Mouse (Mus musculus) neural tube, embryonic 13.5 days (tissue): ENCODE results near the gene Spock1. TPM values are rescaled to one million over a fixed set of nuclear protein-coding genes. Genes with fewer than 3 reads are reported as not detected.
A peak's percentile ranks its signal among the peaks of the same experiment; 100 is the strongest.

Experiments
- ATAC-seq: fragments of 200-750 bp; cut with Nextera tagmentation; 2 replicates; pipeline ENCODE4 v1.8.0; 2017; ENCODE audit warnings: low read depth, mild to moderate bottlenecking, moderate TSS enrichment, moderate library complexity
- H3K27ac ChIP-seq: fragments of 300-500 bp; sonication (generic); replicated peaks from 2 replicates; pipeline ENCODE4 v1.5.1; 2015; ENCODE audit warnings: moderate library complexity, mild to moderate bottlenecking, inconsistent platforms
- H3K27me3 ChIP-seq: fragments of 300-500 bp; sonication (generic); 2 replicates; pipeline ENCODE4 v1.6.1; 2015; ENCODE audit warnings: mild to moderate bottlenecking, inconsistent platforms
- H3K36me3 ChIP-seq: fragments of 300-500 bp; sonication (generic); 2 replicates; pipeline ENCODE4 v1.6.1; 2015; ENCODE audit warnings: mild to moderate bottlenecking, inconsistent platforms
- H3K4me1 ChIP-seq: fragments of 300-500 bp; sonication (generic); replicated peaks from 2 replicates; pipeline ENCODE4 v1.6.1; 2015; ENCODE audit warnings: inconsistent platforms
- H3K4me2 ChIP-seq: fragments of 300-500 bp; sonication (generic); 2 replicates; pipeline ENCODE4 v1.6.1; 2015; ENCODE audit warnings: inconsistent platforms, mild to moderate bottlenecking, moderate library complexity
- H3K4me3 ChIP-seq: fragments of 300-500 bp; sonication (generic); 2 replicates; pipeline ENCODE4 v1.5.1; 2015; ENCODE audit warnings: mild to moderate bottlenecking, inconsistent platforms
- H3K9ac ChIP-seq: fragments of 300-500 bp; sonication (generic); 2 replicates; pipeline ENCODE4 v1.6.1; 2015; ENCODE audit warnings: moderate library complexity, mild to moderate bottlenecking, inconsistent platforms
- H3K9me3 ChIP-seq: fragments of 300-500 bp; sonication (generic); 2 replicates; pipeline ENCODE4 v1.6.1; 2016; ENCODE audit warnings: inconsistent platforms
- WGBS: fragments of 180-500 bp; shearing (Covaris S2); methylation state at CpG from one replicate; pipeline ENCODE4 v1.1.7; 2015; 5-methylcytosine and 5-hydroxymethylcytosine counted together
- polyA plus RNA-seq: library from polyadenylated mRNA; unstranded; fragments of >200 nt; fragmentation: Nextera tagmentation; extraction: Ambion mirVana; gene quantifications from 2 replicates; pipeline ENCODE4 v1.2.1, GENCODE M21; 2015

Spock1 gene
- polyA plus RNA-seq, 1 experiment from 2014 or later: 90.2 TPM

- Histone ChIP-seq H3K9ac (no peak overlapping the region), H3K36me3 (no peaks in the 10 kb centered on the region), H3K27me3 (no peaks in the 10 kb centered on the region), H3K27ac (0 out of 2 replicates have a peak overlapping the region, but pooled peaks have one; percentile 1), H3K4me1 (peaks cover 48% of the 10 kb centered on the region), H3K4me2 (no peak overlapping the region), H3K4me3 (no peak overlapping the region), H3K9me3 (no peaks in the 10 kb centered on the region)
- no peak for ATAC-seq
- 31% methylated on average over 5 of the region's 5 CpGs for WGBS
Observed at GRCm38 (mm10) chr13:57789796-57790195, 118.3 kb downstream of the Spock1 start.

DNA sequence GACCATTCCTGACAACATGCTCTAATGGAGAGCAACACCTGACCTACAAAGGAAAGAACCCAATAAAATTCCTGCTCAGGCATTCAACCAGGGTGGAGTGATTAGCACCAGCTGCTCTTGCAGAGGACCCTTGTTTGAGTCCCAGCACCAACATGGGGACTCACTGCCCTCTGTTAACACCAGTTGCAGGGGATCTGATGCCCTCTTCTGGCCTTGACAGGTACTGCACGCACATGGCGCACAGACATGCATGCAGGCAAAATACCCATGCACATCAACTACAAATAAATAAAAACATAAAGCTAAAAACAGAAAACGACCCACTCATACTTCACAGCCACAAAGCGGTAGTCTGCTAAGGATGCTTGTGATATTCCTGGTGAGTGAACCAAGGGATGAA lies 119.8 kb downstream of the Spock1 start:
- no peak overlapping the region for H3K4me2 ChIP-seq
- H3K36me3 ChIP-seq: no peaks in the 10 kb centered on the region
- 96% methylated on average over 4 of the region's 4 CpGs for WGBS
- no peak overlapping the region for H3K27ac ChIP-seq
- no peaks in the 10 kb centered on the region for H3K27me3 ChIP-seq
- no peak for ATAC-seq
- no peak overlapping the region for H3K4me3 ChIP-seq
- H3K9ac ChIP-seq: no peak overlapping the region
- H3K9me3 ChIP-seq: no peaks in the 10 kb centered on the region
- H3K4me1 ChIP-seq: peaks cover 44% of the 10 kb centered on the region

GRCm38 (mm10) chr13:57786278-57786677 lies 121.9 kb downstream of the Spock1 start:
- H3K4me3 ChIP-seq: no peak overlapping the region
- no peak for ATAC-seq
- no peak overlapping the region for H3K27ac ChIP-seq
- H3K9me3 ChIP-seq: no peaks in the 10 kb centered on the region
- H3K4me2 ChIP-seq: no peak overlapping the region
- 81% methylated on average over 8 of the region's 8 CpGs for WGBS
- H3K9ac ChIP-seq: no peak overlapping the region
- peaks cover 47% of the 10 kb centered on the region for H3K4me1 ChIP-seq
- H3K36me3 ChIP-seq: no peaks in the 10 kb centered on the region
- no peaks in the 10 kb centered on the region for H3K27me3 ChIP-seq

DNA sequence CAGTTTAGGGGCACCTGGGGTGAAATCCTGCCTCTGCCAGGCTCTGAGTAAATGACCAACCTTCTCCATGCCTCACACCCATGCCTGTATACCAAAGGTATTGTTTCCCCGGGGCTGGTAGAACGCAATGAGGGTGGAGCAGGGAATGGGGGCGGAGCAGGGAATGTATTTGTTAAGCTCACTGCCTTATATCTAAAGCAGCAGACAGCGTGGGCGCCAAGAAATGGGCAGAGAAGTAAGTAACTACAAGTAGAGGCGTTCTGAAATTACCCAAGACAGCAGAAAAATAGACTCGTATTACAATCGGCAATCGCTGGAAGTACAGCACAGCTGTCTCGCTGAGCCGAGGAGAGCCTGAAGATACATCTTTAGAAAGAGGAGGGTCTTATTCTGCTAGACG lies 125.2 kb downstream of the Spock1 start:
- Histone ChIP-seq H3K4me2 (no peak overlapping the region), H3K9me3 (0 out of 2 replicates have a peak, but pooled peaks cover 4% of the 10 kb centered on the region), H3K4me1 (peaks cover 36% of the 10 kb centered on the region), H3K36me3 (no peaks in the 10 kb centered on the region), H3K4me3 (no peak overlapping the region), H3K9ac (no peak overlapping the region), H3K27me3 (no peaks in the 10 kb centered on the region), H3K27ac (no peak overlapping the region)
- WGBS: 77% methylated on average over 12 of the region's 12 CpGs
- no peak for ATAC-seq

- Histone ChIP-seq H3K4me3 (no peak overlapping the region), H3K4me1 (peaks cover 35% of the 10 kb centered on the region), H3K9ac (no peak overlapping the region), H3K9me3 (0 out of 2 replicates have a peak, but pooled peaks cover 4% of the 10 kb centered on the region), H3K36me3 (no peaks in the 10 kb centered on the region), H3K27me3 (no peaks in the 10 kb centered on the region), H3K4me2 (no peak overlapping the region), H3K27ac (no peak overlapping the region)
- WGBS: 84% methylated on average over 6 of the region's 6 CpGs
- no peak for ATAC-seq
Observed at GRCm38 (mm10) chr13:57782107-57782561, 126.0 kb downstream of the Spock1 start.

GRCm38 (mm10) chr13:57779146-57779545 lies 129.0 kb downstream of the Spock1 start:
- Histone ChIP-seq H3K4me3 (no peak overlapping the region), H3K36me3 (no peaks in the 10 kb centered on the region), H3K27ac (peak overlapping the region; percentile 24; the same call in 1 of the 2 replicates), H3K27me3 (no peaks in the 10 kb centered on the region), H3K9ac (no peak overlapping the region), H3K9me3 (0 out of 2 replicates have a peak, but pooled peaks cover 4% of the 10 kb centered on the region), H3K4me2 (no peak overlapping the region), H3K4me1 (peaks cover 34% of the 10 kb centered on the region)
- WGBS: 76% methylated on average over 4 of the region's 4 CpGs
- ATAC-seq: no peak

DNA sequence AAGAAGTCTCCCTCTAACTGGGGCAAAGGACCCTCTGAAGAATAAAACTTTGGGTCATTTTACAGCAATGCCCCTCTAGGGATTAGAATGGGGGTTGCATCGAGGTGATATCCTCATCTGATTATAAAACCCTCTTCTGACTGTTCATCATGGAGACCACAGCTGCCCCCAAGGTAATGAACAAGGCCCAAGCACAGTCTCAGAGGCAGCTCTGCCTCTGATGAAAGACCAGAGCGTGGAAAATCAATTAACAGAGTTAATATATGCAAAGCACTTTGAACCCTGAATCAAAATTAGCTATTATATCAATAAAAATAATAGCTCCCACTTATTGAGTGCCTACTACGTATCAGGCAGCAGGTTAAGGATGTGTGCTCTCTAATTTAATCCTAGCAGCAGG lies 129.6 kb downstream of the Spock1 start:
- no peaks in the 10 kb centered on the region for H3K27me3 ChIP-seq
- 29% methylated on average over 3 of the region's 3 CpGs for WGBS
- H3K4me2 ChIP-seq: no peak overlapping the region
- peak overlapping the region; percentile 49; the same call in 1 of the 2 replicates for H3K27ac ChIP-seq
- no peak overlapping the region for H3K4me3 ChIP-seq
- no peaks in the 10 kb centered on the region for H3K36me3 ChIP-seq
- H3K4me1 ChIP-seq: peaks cover 33% of the 10 kb centered on the region
- 0 out of 2 replicates have a peak, but pooled peaks cover 4% of the 10 kb centered on the region for H3K9me3 ChIP-seq
- no peak for ATAC-seq
- no peak overlapping the region for H3K9ac ChIP-seq

- ATAC-seq: no peak
- 77% methylated on average over 6 of the region's 6 CpGs for WGBS
- Histone ChIP-seq H3K9ac (no peak overlapping the region), H3K36me3 (no peaks in the 10 kb centered on the region), H3K9me3 (no peaks in the 10 kb centered on the region), H3K4me2 (no peak overlapping the region), H3K4me3 (no peak overlapping the region), H3K27me3 (no peaks in the 10 kb centered on the region), H3K4me1 (peaks cover 9% of the 10 kb centered on the region; the same call in 1 of the 2 replicates), H3K27ac (no peak overlapping the region)
Observed at GRCm38 (mm10) chr13:57771998-57772397, 136.1 kb downstream of the Spock1 start.

DNA sequence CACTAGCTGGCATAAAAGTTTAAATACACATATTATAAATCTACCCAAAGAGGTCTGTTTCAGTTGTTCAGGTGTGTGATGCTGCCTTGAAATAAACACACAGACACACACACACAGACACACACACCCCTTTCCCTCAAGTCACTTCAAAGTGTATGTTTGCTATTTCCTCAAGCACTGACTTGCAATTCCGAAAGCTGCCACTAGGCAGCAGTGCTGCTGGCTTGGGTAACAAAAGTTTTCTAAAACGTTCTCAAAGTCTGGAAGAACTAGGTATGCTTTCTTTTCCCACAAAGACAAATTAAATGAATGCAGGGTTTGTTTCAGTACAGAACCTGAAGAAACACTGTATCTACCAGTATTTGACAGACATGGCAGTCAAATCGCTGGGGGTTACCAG lies 141.4 kb downstream of the Spock1 start:
- H3K27ac ChIP-seq: no peak overlapping the region
- 0 out of 2 replicates have a peak, but pooled peaks cover 6% of the 10 kb centered on the region for H3K4me1 ChIP-seq
- no peaks in the 10 kb centered on the region for H3K36me3 ChIP-seq
- H3K9me3 ChIP-seq: no peaks in the 10 kb centered on the region
- no peak overlapping the region for H3K4me3 ChIP-seq
- WGBS: 57% methylated on average over 3 of the region's 3 CpGs
- H3K4me2 ChIP-seq: no peak overlapping the region
- no peaks in the 10 kb centered on the region for H3K27me3 ChIP-seq
- ATAC-seq: no peak
- no peak overlapping the region for H3K9ac ChIP-seq

- Histone ChIP-seq H3K36me3 (no peaks in the 10 kb centered on the region), H3K27me3 (no peaks in the 10 kb centered on the region), H3K9ac (no peak overlapping the region), H3K4me3 (no peak overlapping the region), H3K4me1 (peaks cover 20% of the 10 kb centered on the region), H3K4me2 (no peak overlapping the region), H3K27ac (no peak overlapping the region), H3K9me3 (no peaks in the 10 kb centered on the region)
- WGBS: 82% methylated on average over 5 of the region's 5 CpGs
- no peak for ATAC-seq
Observed at GRCm38 (mm10) chr13:57761122-57761521, 147.0 kb downstream of the Spock1 start.

GRCm38 (mm10) chr13:57760618-57761017 lies 147.5 kb downstream of the Spock1 start:
- H3K4me1 ChIP-seq: peaks cover 21% of the 10 kb centered on the region
- ATAC-seq: no peak
- H3K36me3 ChIP-seq: no peaks in the 10 kb centered on the region
- H3K4me3 ChIP-seq: no peak overlapping the region
- H3K9me3 ChIP-seq: no peaks in the 10 kb centered on the region
- no peak overlapping the region for H3K9ac ChIP-seq
- H3K27me3 ChIP-seq: no peaks in the 10 kb centered on the region
- H3K27ac ChIP-seq: no peak overlapping the region
- H3K4me2 ChIP-seq: no peak overlapping the region
- WGBS: over 99% methylated on average over 3 of the region's 3 CpGs

GRCm38 (mm10) chr13:57756316-57756715 lies 151.8 kb downstream of the Spock1 start:
- Histone ChIP-seq H3K9ac (no peak overlapping the region), H3K4me2 (no peak overlapping the region), H3K4me1 (peaks cover 15% of the 10 kb centered on the region), H3K9me3 (no peaks in the 10 kb centered on the region), H3K4me3 (no peak overlapping the region), H3K36me3 (no peaks in the 10 kb centered on the region), H3K27me3 (no peaks in the 10 kb centered on the region), H3K27ac (no peak overlapping the region)
- 58% methylated on average over 3 of the region's 3 CpGs for WGBS
- no peak for ATAC-seq

DNA sequence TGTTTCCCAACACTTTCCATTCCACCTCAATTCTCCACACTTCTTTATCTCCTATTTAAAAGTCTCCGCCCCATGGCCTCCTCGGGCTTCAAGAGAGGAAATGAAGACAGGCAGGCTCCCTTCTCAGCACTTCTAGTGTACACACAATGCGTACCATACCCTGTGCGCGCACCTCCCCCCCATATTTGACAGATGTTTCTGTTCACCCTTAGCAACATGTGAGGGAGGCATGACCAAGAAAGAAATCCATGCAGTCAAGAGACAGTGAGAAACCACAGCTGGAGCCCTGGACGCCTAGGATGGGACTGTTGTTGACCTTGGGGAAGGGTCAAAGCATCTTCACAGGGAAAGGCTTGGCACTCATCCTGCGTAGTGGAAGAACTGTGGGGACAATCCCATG lies 157.3 kb downstream of the Spock1 start:
- Histone ChIP-seq H3K27ac (no peak overlapping the region), H3K4me1 (no peaks in the 10 kb centered on the region), H3K9ac (no peak overlapping the region), H3K36me3 (no peaks in the 10 kb centered on the region), H3K27me3 (no peaks in the 10 kb centered on the region), H3K4me2 (no peak overlapping the region), H3K4me3 (no peak overlapping the region), H3K9me3 (no peaks in the 10 kb centered on the region; the same call in 1 of the 2 replicates)
- 76% methylated on average over 7 of the region's 7 CpGs for WGBS
- no peak for ATAC-seq
